In genomic region chr5:63867421-63867820, GRCm38 (mm10) we compare ENCODE assay signal across 18 mouse cellular contexts. TPM values are rescaled to one million over a fixed set of nuclear protein-coding genes. Genes with fewer than 3 reads are reported as not detected.
A peak's percentile ranks its signal among the peaks of the same experiment; 100 is the strongest.
DNase-seq lines count a peak whose midpoint lies in the region; ATAC-seq lines count a peak whose summit lies in the region.
"Had no signal": no experiment of that assay in that cellular context is flagged by ENCODE, and none has a peak within 500 bp of the region (broad histone marks: within the 10 kb centered on the region; RNA-seq: fewer than 3 reads in every experiment).

No protein-coding gene starts in this region.

- H3K9ac ChIP-seq in kidney, embryonic 14.5 days (ENCODE audit: low read depth, low read length): no peak overlapping the region
- no peak overlapping the region for H3K9ac ChIP-seq in limb, embryonic 11.5 days (ENCODE audit: low read length)
- H3K9ac ChIP-seq: heart, embryonic 12.5 days; limb, embryonic 15.5 days had no signal

- no peaks in the 10 kb centered on the region for H3K27me3 ChIP-seq in kidney, embryonic 14.5 days (ENCODE audit: control insufficient read depth, insufficient read depth, low read length)
- no peaks in the 10 kb centered on the region for H3K27me3 ChIP-seq in limb, embryonic 11.5 days (ENCODE audit: control insufficient read depth, insufficient read depth, low read length)
- H3K27me3 ChIP-seq: heart, embryonic 12.5 days; limb, embryonic 15.5 days had no signal

- no peaks in the 10 kb centered on the region for H3K36me3 ChIP-seq in kidney, embryonic 14.5 days (ENCODE audit: control insufficient read depth, insufficient read depth, low read length)
- H3K36me3 ChIP-seq in limb, embryonic 11.5 days (ENCODE audit: control insufficient read depth, insufficient read depth, low read length): no peaks in the 10 kb centered on the region
- H3K36me3 ChIP-seq: heart, embryonic 12.5 days; limb, embryonic 15.5 days had no signal

- no peak overlapping the region for H3K4me3 ChIP-seq in kidney, embryonic 14.5 days (ENCODE audit: low read length)
- H3K4me3 ChIP-seq in limb, embryonic 11.5 days (ENCODE audit: low read depth, low read length): no peak overlapping the region
- H3K4me3 ChIP-seq: heart, embryonic 12.5 days; left cerebral cortex, adult 2 months; limb, embryonic 15.5 days had no signal

- no peak overlapping the region for H3K4me2 ChIP-seq in kidney, embryonic 14.5 days (replicated peaks; ENCODE audit: low read depth, low read length)
- no peak overlapping the region for H3K4me2 ChIP-seq in limb, embryonic 11.5 days (ENCODE audit: low read depth, severe bottlenecking)
- H3K4me2 ChIP-seq: heart, embryonic 12.5 days; limb, embryonic 15.5 days; midbrain, embryonic 11.5 days had no signal

- WGBS in kidney, embryonic 14.5 days: 17% methylated on average over 3 of the region's 3 CpGs
- 9% methylated on average over 3 of the region's 3 CpGs for WGBS in limb, embryonic 11.5 days

- no peaks in the 10 kb centered on the region for H3K9me3 ChIP-seq in kidney, embryonic 14.5 days (ENCODE audit: control insufficient read depth, low read length)
- no peaks in the 10 kb centered on the region for H3K9me3 ChIP-seq in limb, embryonic 11.5 days (ENCODE audit: control insufficient read depth, low read length)
- H3K9me3 ChIP-seq: heart, embryonic 12.5 days; limb, embryonic 15.5 days had no signal

- no peak overlapping the region; the same call in 1 of the 2 replicates for H3K27ac ChIP-seq in kidney, embryonic 14.5 days (ENCODE audit: low read depth, low read length)
- H3K27ac ChIP-seq in limb, embryonic 11.5 days (replicated peaks; ENCODE audit: low read depth, low read length): no peak overlapping the region
- H3K27ac ChIP-seq: left cerebral cortex, adult 2 months; limb, embryonic 15.5 days had no signal

- peak; percentile 20 for DNase-seq in retina, embryonic 14.5 days (ENCODE audit: low spot score)
- no peak for DNase-seq in retina, postnatal 1 day
- DNase-seq in limb, embryonic 11.5 days (ENCODE audit: low spot score): peak; percentile 56
- DNase-seq in urinary bladder, postnatal 25 days (ENCODE audit: low spot score): no peak
- DNase-seq in thymus, postnatal 4 days: no peak
- no peak for DNase-seq in heart, postnatal 25 days (ENCODE audit: low spot score)
- DNase-seq: adrenal gland, postnatal 14 days; B cell, adult 2 months; cerebellum, postnatal 14 days; gastrocnemius, postnatal 25 days; lung, postnatal 10 days; thymus, adult 2 months had no signal

- H3K4me1 ChIP-seq in kidney, embryonic 14.5 days (ENCODE audit: control insufficient read depth, insufficient read depth, low read length): peaks cover 15% of the 10 kb centered on the region; the same call in 1 of the 2 replicates
- no peaks in the 10 kb centered on the region for H3K4me1 ChIP-seq in limb, embryonic 11.5 days (ENCODE audit: control insufficient read depth, insufficient read depth, low read length)
- H3K4me1 ChIP-seq: heart, embryonic 12.5 days; limb, embryonic 15.5 days had no signal

- peak; percentile 81; the same call in 1 of the 2 replicates for ATAC-seq in kidney, embryonic 14.5 days (ENCODE audit: low FRiP score, low TSS enrichment)
- peak; percentile 48; the same call in 1 of the 2 replicates for ATAC-seq in limb, embryonic 11.5 days (ENCODE audit: insufficient number of reproducible peaks, low FRiP score, low TSS enrichment, low read depth)
- ATAC-seq: forebrain, embryonic 16.5 days had no signal

- intact Hi-C loops in heart, postnatal 25 days (cut with DNase I): no loop called here

RNA-seq across cellular contexts. Expression of gene 0610040J01Rik, which starts 55.3 kb away (rescaled TPM):
- polyA plus RNA-seq in kidney, embryonic 14.5 days (2014; fragmentation: Nextera tagmentation; extraction: Ambion mirVana): 31.2 and 33.2 TPM in 2 replicates
- polyA plus RNA-seq in limb, embryonic 11.5 days (2014; fragmentation: Nextera tagmentation; extraction: Ambion mirVana): 2.1 and 2.3 TPM in 2 replicates
- 1 to 10 TPM; 2.1 TPM for total RNA-seq in heart, postnatal 25 days (2021)

Comparison
In these comparisons a context has a peak if more than half of its experiments do, and no peak if none do; other contexts are left out.
1. DNase-seq: peak in retina, embryonic 14.5 days (single experiment) and limb, embryonic 11.5 days (single experiment); none in retina, postnatal 1 day (single experiment), urinary bladder, postnatal 25 days (single experiment), thymus, postnatal 4 days (single experiment) and heart, postnatal 25 days (single experiment).